19 mouse cellular contexts compared by ENCODE assay signal in the genomic region with DNA sequence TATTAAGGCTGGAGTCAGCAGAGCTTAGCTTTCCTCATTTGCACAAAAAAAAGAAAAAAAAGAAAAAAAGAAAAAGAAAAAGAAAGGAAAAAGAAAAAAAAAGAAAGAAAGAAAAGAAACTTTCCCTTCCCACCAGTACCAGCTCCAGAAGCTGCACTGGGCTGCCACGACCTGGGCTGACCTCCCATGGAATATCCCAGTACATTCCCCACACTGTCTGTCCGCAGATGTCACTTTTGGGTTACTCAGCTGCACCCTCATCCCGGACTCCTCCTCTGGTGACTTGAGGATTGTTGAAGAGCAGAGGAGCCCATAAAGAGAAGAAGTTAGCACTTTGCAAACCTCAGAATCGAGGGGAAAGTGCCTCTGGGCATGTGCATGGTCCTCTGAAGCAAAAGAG.
A peak's percentile ranks its signal among the peaks of the same experiment; 100 is the strongest.
DNase-seq lines count a peak whose midpoint lies in the region; ATAC-seq lines count a peak whose summit lies in the region.
"Had no signal": no experiment of that assay in that cellular context is flagged by ENCODE, and none has a peak within 500 bp of the region (broad histone marks: within the 10 kb centered on the region; RNA-seq: fewer than 3 reads in every experiment).

No protein-coding gene starts in this region.

- DNase-seq in lung, postnatal 14 days, result peak; percentile 14
- no peak for DNase-seq in lung, adult 18-20 months
- peak; percentile 34 for DNase-seq in gastrocnemius, postnatal 25 days
- no peak for DNase-seq in kidney, postnatal 10 days
- DNase-seq: adrenal gland, adult 2 months; adrenal gland, postnatal 25 days; cerebellum, adult 18-20 months; cerebellum, adult 9-11 months; cerebellum, postnatal 36 days; heart, adult 2 months had no signal

- no peaks in the 10 kb centered on the region for H3K36me3 ChIP-seq in heart, embryonic 16.5 days (ENCODE audit: control insufficient read depth, insufficient read depth)
- no peaks in the 10 kb centered on the region for H3K36me3 ChIP-seq in heart, embryonic 11.5 days (ENCODE audit: control insufficient read depth, insufficient read depth, low read length)
- H3K36me3 ChIP-seq: embryonic facial prominence, embryonic 13.5 days; forebrain, embryonic 12.5 days had no signal

- peaks cover 36% of the 10 kb centered on the region for H3K4me1 ChIP-seq in heart, embryonic 16.5 days (ENCODE audit: control insufficient read depth, insufficient read depth, low read length)
- peaks cover 19% of the 10 kb centered on the region for H3K4me1 ChIP-seq in heart, embryonic 11.5 days (ENCODE audit: control insufficient read depth, insufficient read depth, low read length)
- H3K4me1 ChIP-seq: embryonic facial prominence, embryonic 13.5 days; forebrain, embryonic 12.5 days had no signal

- H3K27ac ChIP-seq in heart, embryonic 16.5 days (ENCODE audit: low read length), result peak overlapping the region; percentile 21
- H3K27ac ChIP-seq in heart, embryonic 11.5 days (ENCODE audit: low read depth, low read length), result no peak overlapping the region
- H3K27ac ChIP-seq: embryonic facial prominence, embryonic 13.5 days; forebrain, embryonic 12.5 days; heart, adult 2 months had no signal

- H3K9ac ChIP-seq in heart, embryonic 16.5 days (ENCODE audit: low read length), result no peak overlapping the region
- H3K9ac ChIP-seq in heart, embryonic 11.5 days (ENCODE audit: low read depth, low read length), result no peak overlapping the region
- H3K9ac ChIP-seq: embryonic facial prominence, embryonic 13.5 days; forebrain, embryonic 12.5 days; heart, embryonic 13.5 days had no signal

- ATAC-seq in heart, embryonic 16.5 days (replicated peaks; ENCODE audit: extremely low read depth, insufficient read depth, low FRiP score), result no peak
- ATAC-seq in heart, embryonic 11.5 days (replicated peaks; ENCODE audit: insufficient number of reproducible peaks, low FRiP score, low TSS enrichment), result no peak
- ATAC-seq: forebrain, embryonic 16.5 days; hindbrain, embryonic 16.5 days; inflammation-experienced regulatory T-cells, adult 6 months; intestine, postnatal 0 days had no signal

- WGBS in heart, embryonic 16.5 days, result 83% methylated on average over 4 of the region's 4 CpGs
- WGBS in heart, embryonic 11.5 days (ENCODE audit: insufficient replicate concordance), result 75% methylated on average over 4 of the region's 4 CpGs

- no peak overlapping the region for H3K4me3 ChIP-seq in heart, embryonic 16.5 days (ENCODE audit: low read length)
- no peak overlapping the region for H3K4me3 ChIP-seq in heart, embryonic 11.5 days (ENCODE audit: low read depth, low read length)
- H3K4me3 ChIP-seq: embryonic facial prominence, embryonic 13.5 days; forebrain, embryonic 12.5 days; heart, adult 2 months; heart, embryonic 13.5 days had no signal

- H3K9me3 ChIP-seq in heart, embryonic 16.5 days (replicated peaks; ENCODE audit: control insufficient read depth, low read length), result no peaks in the 10 kb centered on the region
- no peaks in the 10 kb centered on the region for H3K9me3 ChIP-seq in heart, embryonic 11.5 days (replicated peaks; ENCODE audit: control insufficient read depth, low read length)
- H3K9me3 ChIP-seq: embryonic facial prominence, embryonic 13.5 days; forebrain, embryonic 12.5 days; heart, embryonic 13.5 days had no signal

- H3K4me2 ChIP-seq in heart, embryonic 16.5 days (ENCODE audit: low read depth, low read length), result no peak overlapping the region
- H3K4me2 ChIP-seq in heart, embryonic 11.5 days, result no peak overlapping the region
- H3K4me2 ChIP-seq: embryonic facial prominence, embryonic 13.5 days; forebrain, embryonic 12.5 days; heart, embryonic 13.5 days had no signal

- no peaks in the 10 kb centered on the region for H3K27me3 ChIP-seq in heart, embryonic 16.5 days (ENCODE audit: control insufficient read depth, insufficient read depth, low read length)
- H3K27me3 ChIP-seq in heart, embryonic 11.5 days (ENCODE audit: control insufficient read depth, insufficient read depth, low read length), result no peaks in the 10 kb centered on the region
- H3K27me3 ChIP-seq: embryonic facial prominence, embryonic 13.5 days; forebrain, embryonic 12.5 days; heart, embryonic 13.5 days had no signal

Comparison
In these comparisons a context has a peak if more than half of its experiments do, and no peak if none do; other contexts are left out.
1. DNase-seq: peak in lung, postnatal 14 days (single experiment) and gastrocnemius, postnatal 25 days (single experiment); none in lung, adult 18-20 months (0 of 2) and kidney, postnatal 10 days (single experiment).